Mouse (Mus musculus) naive thymus-derived CD4-positive, alpha-beta T cell, adult 2 months (primary cell): ENCODE results near the gene Adprm.
"Not testable (repeated sequence)": the region's sequence is repeated elsewhere in the genome, so short reads cannot be mapped to it uniquely, and the experiment has no call there.

ENCODE experiments used
- DNase-seq: peaks from one replicate; pipeline ENCODE4 v3.0.0-alpha.2; 2011; ENCODE audit warnings: low read depth

The Adprm gene

DNA sequence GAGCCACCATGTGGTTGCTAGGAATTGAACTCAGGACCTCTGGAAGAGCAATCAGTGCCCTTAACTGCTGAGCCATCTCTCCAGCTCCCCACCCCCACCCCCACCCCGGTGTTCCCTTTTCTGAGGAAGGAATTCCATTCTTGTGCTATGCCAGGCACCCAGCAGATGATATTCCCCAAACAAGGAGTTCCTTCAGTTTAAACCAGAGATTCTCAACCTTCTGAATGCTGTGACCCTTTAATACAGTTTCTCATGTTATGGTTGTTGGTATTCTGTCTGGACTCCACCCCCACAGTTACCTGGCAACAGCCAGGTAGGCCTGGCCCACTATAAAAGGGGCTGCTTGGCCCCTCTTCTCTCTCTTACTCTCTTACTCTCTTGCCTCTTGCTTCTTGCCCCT lies 29.2 kb downstream of the Adprm start:
- DNase-seq, result not testable (repeated sequence)

DNA sequence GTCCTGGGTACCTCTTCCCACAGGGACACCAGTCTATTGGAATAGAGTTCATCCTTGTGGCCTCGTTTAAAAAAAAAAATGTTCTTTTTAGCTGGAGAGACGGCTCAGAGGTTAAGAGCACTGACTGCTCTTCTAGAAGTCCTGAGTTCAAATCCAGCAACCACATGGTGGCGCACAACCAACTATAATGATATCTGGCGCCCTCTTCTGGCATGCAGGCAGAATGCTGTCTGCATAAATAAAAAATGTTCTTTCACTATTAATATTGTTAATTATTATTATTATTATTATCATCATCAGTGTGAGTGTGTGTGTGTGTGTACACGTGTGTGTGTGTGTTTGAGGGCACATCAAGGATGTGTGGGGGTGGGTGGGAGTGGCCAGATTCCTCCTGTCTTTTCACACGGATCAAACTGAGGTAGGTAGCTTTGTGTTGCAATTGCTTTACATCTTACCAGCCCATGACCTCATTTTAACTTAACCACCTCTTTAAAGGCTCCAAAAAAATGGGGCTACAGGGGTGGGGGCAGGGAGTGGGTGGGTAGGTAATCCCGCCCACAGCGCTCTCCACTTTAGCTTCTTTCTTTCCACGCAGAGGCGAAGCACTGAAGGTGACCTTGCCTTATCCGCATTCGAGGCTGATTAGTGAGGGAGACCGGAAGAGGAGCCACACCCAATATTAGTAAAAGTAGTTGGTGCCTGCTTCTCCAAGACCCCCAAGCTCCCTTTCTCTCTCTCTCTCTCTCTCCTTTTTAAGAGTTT lies 29.9 kb downstream of the Adprm start:
- DNase-seq, result peak; percentile 49

DNA sequence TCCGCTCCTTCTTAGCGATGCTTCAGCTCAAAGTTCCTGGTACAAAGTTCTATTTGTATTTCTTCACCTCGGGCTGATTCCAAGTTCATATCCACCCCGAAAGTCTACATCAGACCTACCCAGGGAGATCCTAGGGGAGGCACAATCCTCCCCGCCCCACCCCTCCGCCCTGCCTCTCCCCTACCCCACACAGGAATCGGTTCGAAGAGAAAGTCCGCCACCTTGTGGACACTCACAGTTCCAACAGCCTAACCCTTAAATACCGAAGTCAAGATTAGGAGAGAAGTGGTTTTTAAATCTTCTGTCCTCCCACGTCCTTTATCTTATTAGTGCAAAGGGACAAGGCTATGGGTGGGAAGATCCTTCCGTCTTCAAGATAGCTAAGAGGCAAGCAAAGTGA lies 31.4 kb downstream of the Adprm start:
- peak; percentile 76 for DNase-seq

DNA sequence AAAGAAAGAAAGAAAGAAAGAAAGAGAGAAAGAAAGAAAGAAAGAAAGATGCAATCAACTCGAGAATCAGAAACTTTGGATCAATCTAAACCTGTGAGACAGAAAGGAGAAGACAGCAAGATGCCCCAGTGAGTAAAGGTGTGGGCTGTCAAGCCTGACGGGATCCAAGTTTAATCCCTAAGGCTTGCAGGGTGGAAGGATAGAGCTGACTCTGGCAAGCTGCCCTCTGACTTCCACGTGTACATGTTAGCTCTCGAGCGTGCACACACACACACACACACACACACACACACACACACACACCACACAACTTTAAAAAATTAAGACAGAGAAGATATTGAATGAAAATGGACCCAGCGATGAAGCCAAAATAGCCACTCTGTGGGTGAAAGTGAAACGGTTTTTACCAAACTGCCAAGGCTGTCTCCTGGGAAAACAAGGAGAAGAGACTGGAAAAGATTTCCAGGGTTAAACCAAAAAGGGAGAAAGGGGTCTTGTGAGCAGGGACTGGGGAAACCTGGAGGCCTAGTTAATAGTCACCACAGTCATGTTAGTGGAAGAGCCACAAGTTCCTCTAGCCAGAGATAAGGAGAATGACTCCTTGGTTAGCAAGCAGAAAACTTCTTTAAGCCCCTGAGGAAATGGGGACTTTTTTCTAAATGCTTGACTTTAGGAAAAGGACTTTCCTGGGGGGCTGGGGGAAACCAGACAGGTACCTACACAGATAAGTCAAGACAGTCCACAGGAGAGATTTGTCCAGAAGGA lies 32.5 kb downstream of the Adprm start:
- DNase-seq, result no peak

DNA sequence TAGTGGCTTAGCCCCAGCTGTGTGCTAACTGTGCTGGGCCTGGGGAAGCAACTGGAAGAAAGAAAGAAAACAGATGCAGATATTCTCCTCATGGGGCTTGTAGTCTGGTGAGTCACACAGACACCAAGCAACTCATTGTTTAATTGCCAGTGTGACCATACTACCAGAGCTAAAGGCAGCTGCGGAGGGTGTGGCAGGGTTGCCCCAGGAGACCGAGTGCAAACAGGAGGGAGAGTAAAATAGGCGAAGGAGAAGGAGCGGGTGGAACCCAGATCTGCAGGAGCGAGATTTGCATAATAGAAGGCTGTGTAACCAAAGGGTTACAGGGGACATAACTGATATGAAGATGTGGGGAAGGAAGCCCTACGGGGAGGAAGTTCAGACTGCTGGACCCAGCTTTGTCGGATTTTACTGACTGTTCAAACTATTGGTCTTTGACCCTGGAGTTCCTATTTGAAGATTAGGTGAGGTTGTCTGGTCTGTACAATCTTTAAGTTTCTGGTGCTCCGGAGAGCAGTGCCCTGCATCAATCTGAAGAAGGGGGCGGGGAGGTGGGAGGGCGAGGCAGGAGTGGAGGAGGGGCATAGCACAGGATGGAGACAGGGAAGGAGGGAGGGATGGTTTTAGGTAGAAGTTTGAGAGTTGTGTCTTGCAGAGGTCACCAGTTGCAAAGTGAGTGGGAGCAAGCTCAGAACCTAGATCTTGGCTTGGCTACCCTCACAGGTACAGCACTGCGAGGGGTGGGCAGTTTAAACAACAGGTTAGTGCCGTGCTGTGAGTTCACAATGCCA lies 34.4 kb downstream of the Adprm start:
- no peak for DNase-seq

DNA sequence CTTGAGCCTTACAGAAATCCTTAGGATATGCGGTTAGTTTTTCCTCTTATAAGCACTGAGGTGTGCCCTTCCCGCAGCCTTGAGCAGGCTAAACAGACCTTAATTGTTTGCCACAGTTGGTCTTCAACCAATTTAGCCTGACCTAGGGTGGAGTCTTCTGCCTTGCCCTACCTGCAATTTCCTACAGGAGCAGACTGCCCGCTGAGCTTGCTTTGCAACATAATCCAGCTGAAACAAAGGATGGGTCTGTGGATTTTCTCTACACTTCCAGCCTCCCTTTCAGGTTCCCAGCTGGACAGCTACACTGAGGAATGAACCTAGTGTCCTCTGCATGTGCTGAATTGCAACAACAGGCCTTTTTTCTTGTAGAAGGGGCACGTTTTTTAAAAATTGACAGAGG lies 40.8 kb downstream of the Adprm start:
- DNase-seq, result no peak

DNA sequence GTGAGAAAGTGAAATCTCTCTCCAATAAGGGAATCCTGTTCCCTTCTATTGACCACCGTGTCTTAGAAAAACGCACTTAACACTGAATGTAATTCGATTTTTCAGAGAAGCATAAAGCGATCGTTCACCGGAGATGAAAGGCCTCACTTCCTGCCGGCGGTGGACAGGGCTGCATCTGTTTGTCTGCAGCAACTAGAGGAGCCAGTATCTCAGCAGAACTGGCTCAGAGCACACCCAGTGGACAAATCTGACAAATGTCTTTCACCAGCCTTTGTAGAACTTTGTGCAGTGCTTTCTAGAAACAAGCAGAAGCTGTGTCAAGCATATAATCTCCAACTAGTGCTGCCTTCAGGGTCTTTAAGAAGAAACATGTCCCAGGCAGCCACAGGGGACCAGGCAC lies 42.0 kb downstream of the Adprm start:
- DNase-seq, result no peak

DNA sequence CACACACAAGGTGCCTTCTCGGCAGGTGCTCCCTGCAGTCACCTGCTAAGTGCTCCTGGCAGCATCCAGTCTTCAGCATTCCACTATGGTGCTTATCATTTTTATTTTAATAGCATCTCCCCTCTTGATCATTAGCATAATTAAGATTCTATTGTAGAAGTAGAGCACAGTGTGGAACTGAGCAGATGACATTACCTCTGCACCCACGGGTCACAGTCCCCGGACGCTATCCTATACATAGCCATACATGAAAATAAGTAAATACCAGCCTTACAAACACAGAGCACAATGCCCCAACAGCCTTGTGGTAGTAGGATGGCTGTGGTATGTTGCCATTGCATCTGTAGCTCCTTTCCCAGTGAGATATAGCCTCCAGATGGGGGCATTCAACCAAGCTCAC lies 43.9 kb downstream of the Adprm start:
- no peak for DNase-seq

DNA sequence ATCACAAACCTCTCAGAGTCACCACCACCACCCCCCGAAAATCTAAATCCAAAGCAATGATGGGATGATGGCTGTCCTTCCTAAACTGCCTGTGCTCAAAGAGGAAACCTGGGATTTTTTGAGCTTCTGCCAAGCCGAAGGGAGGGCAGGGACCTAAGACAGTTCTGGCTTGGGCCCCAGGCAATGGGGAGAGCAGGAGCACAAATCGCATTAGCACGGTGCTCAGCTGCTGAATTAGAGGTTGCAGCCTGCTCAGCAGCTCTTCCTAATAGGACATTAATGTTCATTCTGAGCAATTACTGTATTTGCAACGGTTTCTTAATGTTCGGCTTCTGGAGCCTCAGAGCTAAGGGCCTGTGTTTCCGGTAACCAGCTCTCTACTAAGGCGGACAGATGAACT lies 44.4 kb downstream of the Adprm start:
- DNase-seq, result no peak

DNA sequence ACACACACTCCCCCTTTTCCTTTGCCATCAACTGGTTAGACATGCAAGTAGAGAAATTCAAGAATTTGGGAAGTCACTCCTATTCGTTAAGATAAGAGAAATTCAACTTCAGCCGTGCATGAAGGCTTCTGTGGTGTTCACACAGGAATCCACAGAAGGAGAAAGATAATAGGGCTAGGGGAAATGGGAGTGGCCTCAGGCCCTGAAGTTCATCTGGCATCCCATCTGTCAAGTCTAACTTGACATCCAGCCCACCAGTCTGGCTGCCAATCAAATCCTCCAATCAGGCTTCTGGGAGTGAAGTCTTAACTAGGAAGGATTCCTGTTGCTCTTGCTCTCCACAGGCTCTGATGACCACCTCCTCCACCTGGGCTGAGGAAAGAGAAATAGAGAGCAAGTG lies 49.5 kb downstream of the Adprm start:
- no peak for DNase-seq

DNA sequence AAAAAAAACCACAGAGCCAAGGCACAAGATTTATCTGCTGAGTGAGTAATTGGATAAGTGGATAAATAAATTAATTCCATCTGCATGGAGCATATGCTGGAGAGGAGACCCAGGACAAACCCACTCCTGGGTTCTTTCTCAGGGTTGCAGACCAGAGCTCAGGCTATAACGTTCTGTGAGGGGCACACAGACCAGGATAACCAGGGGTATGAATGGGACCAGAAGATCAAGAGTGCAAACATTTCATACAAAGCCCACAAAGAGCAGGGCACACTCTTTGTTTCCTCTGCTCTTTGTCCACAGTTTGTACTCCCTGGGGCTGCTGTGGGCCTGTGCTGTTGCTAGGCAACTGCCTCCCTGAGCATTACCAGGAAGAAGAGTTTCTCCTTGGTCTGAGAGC lies 50.7 kb downstream of the Adprm start:
- no peak for DNase-seq

DNA sequence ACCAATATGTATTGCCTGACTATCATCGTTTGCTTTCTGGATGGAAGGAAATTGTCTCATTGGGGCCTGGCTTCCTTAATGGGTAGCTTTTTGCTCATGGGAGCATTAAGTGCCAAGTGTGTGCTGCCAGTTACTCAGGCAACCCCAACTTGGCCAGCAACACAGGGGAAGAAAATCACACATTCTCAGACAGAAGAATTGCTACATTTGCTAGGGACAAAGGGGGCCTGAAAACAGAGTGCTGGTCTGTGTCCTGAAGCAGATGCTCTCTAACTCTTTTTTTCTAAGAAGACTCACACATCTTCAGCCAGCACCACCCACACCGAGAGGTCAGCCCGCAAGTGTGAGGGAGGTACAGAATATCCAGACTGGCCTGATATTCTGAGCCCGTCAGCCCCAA lies 51.7 kb downstream of the Adprm start:
- DNase-seq, result no peak

DNA sequence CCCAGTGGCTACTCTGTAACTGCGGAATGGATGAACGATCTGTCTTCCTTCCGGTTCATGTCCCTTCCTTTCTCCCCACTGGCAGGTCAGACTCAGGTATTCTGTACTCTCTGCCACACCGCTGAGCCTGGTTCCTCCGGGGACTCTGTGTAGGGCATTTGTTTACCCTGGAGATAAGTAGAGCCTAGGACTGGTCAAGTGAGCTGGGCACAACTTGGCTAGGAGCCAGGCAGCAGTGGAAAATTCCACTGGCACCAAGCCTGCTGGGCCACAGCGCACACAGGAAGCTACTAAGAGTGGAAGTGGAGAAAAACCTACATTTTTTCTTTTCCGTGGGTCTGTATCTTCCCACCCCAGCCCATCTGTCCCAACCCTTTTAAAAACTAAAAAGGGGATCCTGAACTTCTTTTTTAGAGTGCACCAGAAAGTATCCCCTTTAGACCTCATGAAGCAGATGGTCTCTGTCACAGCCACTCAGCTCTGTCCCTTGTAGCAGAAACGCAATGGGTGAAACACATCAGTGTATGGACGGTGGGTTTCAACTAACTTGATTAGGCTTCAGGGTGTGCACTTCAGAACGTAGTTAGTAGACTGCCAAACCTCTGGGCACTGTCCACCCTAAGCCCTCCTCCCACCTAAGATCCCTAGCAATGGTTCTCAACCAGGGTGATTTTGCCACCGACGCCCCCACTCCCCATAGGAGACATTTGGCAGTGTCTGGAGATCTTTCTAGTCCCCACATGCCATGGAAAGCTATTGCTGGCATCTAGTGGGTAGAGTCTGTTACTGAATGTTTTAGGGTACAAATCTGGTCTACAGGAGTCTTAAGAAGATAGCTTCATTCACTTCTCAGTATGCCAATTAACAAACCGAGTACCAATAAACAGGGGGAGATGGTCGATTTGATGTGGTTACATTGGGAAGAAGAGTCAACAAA lies 53.7 kb downstream of the Adprm start:
- no peak for DNase-seq

DNA sequence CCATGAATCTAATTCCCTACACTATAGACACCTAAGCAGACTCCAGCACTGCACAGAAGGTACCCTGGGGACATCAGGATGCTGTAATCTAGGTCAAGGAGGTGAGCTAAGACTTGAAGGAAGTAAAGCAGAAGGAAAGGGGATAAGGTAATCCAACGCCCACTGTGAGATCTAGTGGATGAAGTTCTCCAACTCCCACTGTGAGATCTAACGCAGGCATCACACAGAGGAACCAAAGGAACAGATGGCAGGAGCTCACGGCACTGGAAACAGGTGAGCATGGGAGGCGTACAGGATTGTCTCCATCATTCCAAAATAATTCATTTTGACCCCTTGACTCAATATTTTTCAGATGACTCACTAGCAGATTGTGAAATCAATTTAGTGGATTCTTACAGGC lies 55.9 kb downstream of the Adprm start:
- DNase-seq, result no peak

DNA sequence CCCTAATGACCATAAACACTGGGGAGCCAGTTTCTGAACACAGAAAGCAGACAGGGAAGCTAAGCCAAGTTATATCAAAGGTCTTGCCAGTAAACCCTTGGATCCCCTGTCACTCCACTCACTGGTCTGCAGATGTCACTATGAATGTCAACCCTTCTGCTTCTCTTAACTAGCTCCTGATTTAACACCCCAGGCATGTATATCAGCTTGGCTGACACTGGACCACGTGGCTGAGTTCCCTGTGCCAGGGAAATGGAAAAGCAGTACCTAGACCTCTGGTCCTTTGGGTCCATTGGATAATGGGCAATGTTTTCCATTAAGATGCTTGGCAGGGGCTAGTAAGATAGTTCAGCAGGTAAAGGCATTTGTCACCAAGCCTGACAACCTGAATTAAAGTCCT lies 58.7 kb downstream of the Adprm start:
- no peak for DNase-seq

DNA sequence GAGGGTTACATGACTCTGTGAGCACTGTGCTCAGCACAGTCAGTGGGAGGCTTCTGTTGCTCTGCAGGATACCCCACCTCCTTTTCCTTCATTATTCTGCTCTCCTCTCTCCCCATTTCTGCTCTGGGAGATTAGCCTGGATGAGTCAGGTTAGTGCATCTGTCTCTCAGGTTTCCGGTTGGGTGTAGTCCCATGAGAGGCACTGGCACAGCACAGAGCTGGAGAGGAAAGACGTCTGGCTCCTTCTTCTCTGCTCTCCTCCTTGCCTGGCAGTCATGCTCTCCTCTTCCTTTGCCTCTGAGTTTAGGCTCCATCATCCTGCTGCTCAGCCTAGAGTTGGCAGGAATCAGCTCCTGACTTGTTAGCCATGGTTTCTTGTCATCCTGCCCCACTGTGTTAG lies 60.2 kb downstream of the Adprm start:
- no peak for DNase-seq
